Mouse (Mus musculus) intestine, embryonic 14.5 days (tissue): ENCODE data around the gene Arl6ip5. TPM values are rescaled to one million over a fixed set of nuclear protein-coding genes. Genes with fewer than 3 reads are reported as not detected.

Source experiments
- polyA plus RNA-seq: library from polyadenylated mRNA; unstranded; fragments of >200 nt; fragmentation: Nextera tagmentation; extraction: Ambion mirVana; gene quantifications from 2 replicates; pipeline ENCODE4 v1.2.1, GENCODE M21; 2014

Gene Arl6ip5
- polyA plus RNA-seq, 1 experiment from 2014 or later = 33.1 TPM

Other genes starting within 250 kb of the Arl6ip5 start
- 0.19 TPM in 1 of 2 replicates, not detected in the other for gene Fam19a4, start 150.3 kb upstream of the Arl6ip5 start, polyA plus RNA-seq
- gene Eogt, start 61.5 kb upstream of the Arl6ip5 start, polyA plus RNA-seq = 6.8 and 9.3 TPM in 2 replicates
- 27.8 and 27.9 TPM in 2 replicates for gene Tmf1, start 31.6 kb upstream of the Arl6ip5 start, polyA plus RNA-seq
- 64.8 and 72.1 TPM in 2 replicates for gene Uba3, start 5.0 kb upstream of the Arl6ip5 start, polyA plus RNA-seq
- gene Lmod3, start 42.1 kb downstream of the Arl6ip5 start, polyA plus RNA-seq = 0.11 TPM in 1 of 2 replicates, not detected in the other